Mouse (Mus musculus): ENCODE results near the gene Syne3. TPM values are rescaled to one million over a fixed set of nuclear protein-coding genes. Genes with fewer than 3 reads are reported as not detected.

Syne3 gene
- polyA plus RNA-seq, 1 experiment from 2014 or later = 1.6 TPM

GRCm38 (mm10) chr12:104909750-104910149 is 99.9 kb downstream of the Syne3 start:
- Histone ChIP-seq H3K4me2 (replicated peaks) (no peak overlapping the region), H3K27ac (no peak overlapping the region), H3K4me1 (peaks cover 15% of the 10 kb centered on the region), H3K9me3 (0 out of 2 replicates have a peak, but pooled peaks cover 6% of the 10 kb centered on the region), H3K36me3 (no peaks in the 10 kb centered on the region), H3K4me3 (no peak overlapping the region), H3K27me3 (peaks cover 8% of the 10 kb centered on the region; the same call in 1 of the 2 replicates), H3K9ac (no peak overlapping the region)
- WGBS = 84% methylated on average over 4 of the region's 4 CpGs
- ATAC-seq (ENCODE audit: low FRiP score, low read depth) = no peak

- no peak for ATAC-seq (ENCODE audit: low FRiP score, low read depth)
- no peak overlapping the region for H3K4me3 ChIP-seq
- 59% methylated on average over 5 of the region's 5 CpGs for WGBS
Observed at GRCm38 (mm10) chr12:104908986-104909385, 100.6 kb downstream of the Syne3 start.

GRCm38 (mm10) chr12:104908024-104908781 is 101.4 kb downstream of the Syne3 start:
- Histone ChIP-seq H3K27ac (no peak overlapping the region), H3K9ac (no peak overlapping the region), H3K4me3 (no peak overlapping the region), H3K36me3 (no peaks in the 10 kb centered on the region), H3K4me1 (peaks cover 27% of the 10 kb centered on the region), H3K27me3 (peaks cover 8% of the 10 kb centered on the region; the same call in 1 of the 2 replicates), H3K9me3 (0 out of 2 replicates have a peak, but pooled peaks cover 6% of the 10 kb centered on the region), H3K4me2 (replicated peaks) (peak overlapping the region; percentile 9; the same call in 1 of the 2 replicates)
- WGBS = 12% methylated on average over 15 of the region's 15 CpGs
- ATAC-seq (ENCODE audit: low FRiP score, low read depth) = no peak

More at GRCm38 (mm10) chr12:104908986-104909385, 100.6 kb downstream of the Syne3 start:
- Histone ChIP-seq H3K27ac (no peak overlapping the region), H3K4me1 (peaks cover 23% of the 10 kb centered on the region), H3K27me3 (peaks cover 8% of the 10 kb centered on the region; the same call in 1 of the 2 replicates), H3K36me3 (no peaks in the 10 kb centered on the region), H3K9ac (no peak overlapping the region), H3K4me2 (replicated peaks) (no peak overlapping the region), H3K9me3 (0 out of 2 replicates have a peak, but pooled peaks cover 6% of the 10 kb centered on the region)

- Histone ChIP-seq H3K9me3 (0 out of 2 replicates have a peak, but pooled peaks cover 6% of the 10 kb centered on the region), H3K27me3 (peaks cover 4% of the 10 kb centered on the region; the same call in 1 of the 2 replicates), H3K4me1 (peaks cover 34% of the 10 kb centered on the region), H3K36me3 (no peaks in the 10 kb centered on the region), H3K4me2 (replicated peaks) (no peak overlapping the region), H3K4me3 (no peak overlapping the region), H3K27ac (no peak overlapping the region), H3K9ac (no peak overlapping the region)
- 70% methylated on average over 2 of the region's 2 CpGs for WGBS
- no peak for ATAC-seq (ENCODE audit: low FRiP score, low read depth)
Observed at GRCm38 (mm10) chr12:104907133-104907532, 102.5 kb downstream of the Syne3 start.

- H3K4me1 ChIP-seq = peaks cover 62% of the 10 kb centered on the region
- no peaks in the 10 kb centered on the region for H3K36me3 ChIP-seq
- H3K9me3 ChIP-seq = 0 out of 2 replicates have a peak, but pooled peaks cover 6% of the 10 kb centered on the region
- 0 out of 2 replicates have a peak overlapping the region, but pooled peaks have one; percentile 25 for H3K9ac ChIP-seq
- peaks cover 4% of the 10 kb centered on the region; the same call in 1 of the 2 replicates for H3K27me3 ChIP-seq
- no peak for ATAC-seq (ENCODE audit: low FRiP score, low read depth)
- no peak overlapping the region for H3K4me2 ChIP-seq (replicated peaks)
- no peak overlapping the region for H3K27ac ChIP-seq
- 6% methylated on average over 5 of the region's 5 CpGs for WGBS
- H3K4me3 ChIP-seq = no peak overlapping the region
Observed at GRCm38 (mm10) chr12:104904138-104904537, 105.5 kb downstream of the Syne3 start.

GRCm38 (mm10) chr12:104902392-104903053 is 107.1 kb downstream of the Syne3 start:
- H3K4me3 ChIP-seq = no peak overlapping the region
- H3K36me3 ChIP-seq = no peaks in the 10 kb centered on the region
- no peak overlapping the region; the same call in 1 of the 2 replicates for H3K27ac ChIP-seq
- H3K4me2 ChIP-seq (replicated peaks) = no peak overlapping the region
- WGBS = 74% methylated on average over 13 of the region's 13 CpGs
- peaks cover 54% of the 10 kb centered on the region for H3K4me1 ChIP-seq
- H3K9me3 ChIP-seq = 0 out of 2 replicates have a peak, but pooled peaks cover 6% of the 10 kb centered on the region
- peaks cover 4% of the 10 kb centered on the region; the same call in 1 of the 2 replicates for H3K27me3 ChIP-seq
- no peak for ATAC-seq (ENCODE audit: low FRiP score, low read depth)
- H3K9ac ChIP-seq = no peak overlapping the region

- peak; percentile 76 for ATAC-seq (ENCODE audit: low FRiP score, low read depth)
- Histone ChIP-seq H3K4me1 (peaks cover 66% of the 10 kb centered on the region), H3K4me2 (replicated peaks) (peak overlapping the region; percentile 24), H3K4me3 (no peak overlapping the region), H3K27ac (peak overlapping the region; percentile 89), H3K27me3 (peaks cover 4% of the 10 kb centered on the region; the same call in 1 of the 2 replicates), H3K36me3 (no peaks in the 10 kb centered on the region), H3K9ac (no peak overlapping the region), H3K9me3 (no peaks in the 10 kb centered on the region)
- WGBS = 18% methylated on average over 8 of the region's 8 CpGs
Observed at GRCm38 (mm10) chr12:104901320-104901719, 108.3 kb downstream of the Syne3 start.

- Histone ChIP-seq H3K4me2 (replicated peaks) (no peak overlapping the region), H3K27ac (peak overlapping the region; percentile 22; the same call in 1 of the 2 replicates), H3K36me3 (no peaks in the 10 kb centered on the region), H3K4me3 (no peak overlapping the region), H3K27me3 (no peaks in the 10 kb centered on the region), H3K4me1 (peaks cover 72% of the 10 kb centered on the region), H3K9me3 (no peaks in the 10 kb centered on the region), H3K9ac (no peak overlapping the region)
- 52% methylated on average over 3 of the region's 3 CpGs for WGBS
- ATAC-seq (ENCODE audit: low FRiP score, low read depth) = no peak
Observed at GRCm38 (mm10) chr12:104899835-104900234, 109.8 kb downstream of the Syne3 start.

GRCm38 (mm10) chr12:104899161-104899560 is 110.4 kb downstream of the Syne3 start:
- Histone ChIP-seq H3K36me3 (no peaks in the 10 kb centered on the region), H3K9ac (no peak overlapping the region), H3K4me1 (peaks cover 66% of the 10 kb centered on the region), H3K4me3 (no peak overlapping the region), H3K27me3 (no peaks in the 10 kb centered on the region), H3K27ac (0 out of 2 replicates have a peak overlapping the region, but pooled peaks have one; percentile 22), H3K4me2 (replicated peaks) (no peak overlapping the region), H3K9me3 (no peaks in the 10 kb centered on the region)
- ATAC-seq (ENCODE audit: low FRiP score, low read depth) = no peak
- 63% methylated on average over 11 of the region's 11 CpGs for WGBS

GRCm38 (mm10) chr12:104898718-104899117 is 110.9 kb downstream of the Syne3 start:
- H3K36me3 ChIP-seq = no peaks in the 10 kb centered on the region
- H3K4me3 ChIP-seq = no peak overlapping the region
- no peak overlapping the region for H3K9ac ChIP-seq
- no peak overlapping the region for H3K4me2 ChIP-seq (replicated peaks)
- H3K27ac ChIP-seq = no peak overlapping the region
- H3K4me1 ChIP-seq = peaks cover 61% of the 10 kb centered on the region
- ATAC-seq (ENCODE audit: low FRiP score, low read depth) = no peak
- no peaks in the 10 kb centered on the region for H3K27me3 ChIP-seq
- 71% methylated on average over 9 of the region's 9 CpGs for WGBS
- no peaks in the 10 kb centered on the region for H3K9me3 ChIP-seq

- peak; percentile 74 for ATAC-seq (ENCODE audit: low FRiP score, low read depth)
- H3K27ac ChIP-seq = peak overlapping the region; percentile 49
- no peak overlapping the region for H3K4me3 ChIP-seq
- no peak overlapping the region for H3K9ac ChIP-seq
- H3K36me3 ChIP-seq = no peaks in the 10 kb centered on the region
- WGBS = 41% methylated on average over 8 of the region's 8 CpGs
- H3K9me3 ChIP-seq = 0 out of 2 replicates have a peak, but pooled peaks cover 4% of the 10 kb centered on the region
- peaks cover 53% of the 10 kb centered on the region for H3K4me1 ChIP-seq
- no peaks in the 10 kb centered on the region for H3K27me3 ChIP-seq
- no peak overlapping the region for H3K4me2 ChIP-seq (replicated peaks)
Observed at GRCm38 (mm10) chr12:104897051-104897618, 112.5 kb downstream of the Syne3 start.

Measured in limb, embryonic 13.5 days (tissue).